Mouse (Mus musculus): Measurements from ENCODE around the gene Macrod2.

Gene Macrod2

DNA sequence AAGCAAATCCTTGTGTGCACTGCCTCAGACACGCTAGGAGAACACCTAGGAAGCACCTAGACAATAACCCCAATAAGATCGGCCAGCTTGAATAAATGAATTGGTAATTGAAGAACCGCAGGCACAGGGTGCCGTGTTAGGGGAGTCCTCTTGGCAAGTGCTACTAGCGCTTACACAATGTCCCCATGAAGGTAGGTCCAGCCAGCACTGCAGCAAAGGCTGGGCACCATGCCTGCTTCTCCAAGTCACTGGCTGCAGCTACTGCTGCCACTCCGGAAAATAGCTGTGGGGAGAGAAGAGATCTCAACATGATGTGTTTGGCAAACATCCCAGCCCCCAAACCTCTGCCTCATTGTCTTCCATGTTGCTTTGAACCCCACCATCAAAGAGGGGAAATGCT is 1603.8 kb downstream of the Macrod2 start:
- no peak for DNase-seq (ENCODE audit: low spot score)

GRCm38 (mm10) chr2:142024534-142025155 is 1629.5 kb downstream of the Macrod2 start:
- no peak for DNase-seq (ENCODE audit: low spot score)

- no peak for DNase-seq (ENCODE audit: low spot score)
These were observed 1631.6 kb downstream of the Macrod2 start for GRCm38 (mm10) chr2:142026721-142027120.

- no peak for DNase-seq (ENCODE audit: low spot score)
These were observed 1635.9 kb downstream of the Macrod2 start for GRCm38 (mm10) chr2:142030756-142031646.

DNA sequence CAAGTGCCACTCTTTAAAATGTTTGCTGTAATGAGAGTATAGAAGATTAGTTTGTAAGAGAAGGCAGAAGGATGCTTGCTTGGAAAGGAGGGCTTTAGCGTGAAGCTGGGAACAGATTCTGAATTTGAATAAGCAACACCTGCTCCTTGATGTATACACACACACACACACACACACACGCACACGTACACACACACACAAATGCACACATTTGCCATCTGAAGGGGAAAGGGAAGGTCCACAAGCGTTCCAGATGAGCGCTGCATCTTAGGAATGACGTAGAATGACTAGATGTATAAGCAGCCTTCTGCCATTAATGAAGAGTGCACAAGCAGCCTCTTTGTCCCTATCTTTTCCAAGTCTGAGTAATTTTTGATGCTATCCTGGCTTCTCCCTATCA is 1660.5 kb downstream of the Macrod2 start:
- DNase-seq (ENCODE audit: low spot score): no peak

GRCm38 (mm10) chr2:142057889-142058750 is 1663.0 kb downstream of the Macrod2 start:
- no peak for DNase-seq (ENCODE audit: low spot score)

DNA sequence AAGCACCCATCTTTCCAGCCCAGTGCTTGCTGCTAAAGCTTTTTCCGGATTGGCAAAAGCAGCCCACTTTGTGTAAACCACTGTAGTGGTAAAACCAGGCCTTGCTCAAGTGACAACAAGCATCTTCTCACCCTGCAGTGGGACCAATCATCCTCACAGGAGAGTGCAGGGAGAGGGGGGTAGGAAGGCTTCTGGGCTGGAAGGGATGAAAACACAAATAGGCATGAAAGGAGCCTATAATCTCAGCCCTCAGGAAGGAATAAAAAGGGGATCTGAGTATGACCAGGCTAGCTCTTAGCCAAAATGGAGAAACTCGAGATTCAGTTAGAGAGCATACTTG is 1663.6 kb downstream of the Macrod2 start:
- DNase-seq (ENCODE audit: low spot score): no peak

DNA sequence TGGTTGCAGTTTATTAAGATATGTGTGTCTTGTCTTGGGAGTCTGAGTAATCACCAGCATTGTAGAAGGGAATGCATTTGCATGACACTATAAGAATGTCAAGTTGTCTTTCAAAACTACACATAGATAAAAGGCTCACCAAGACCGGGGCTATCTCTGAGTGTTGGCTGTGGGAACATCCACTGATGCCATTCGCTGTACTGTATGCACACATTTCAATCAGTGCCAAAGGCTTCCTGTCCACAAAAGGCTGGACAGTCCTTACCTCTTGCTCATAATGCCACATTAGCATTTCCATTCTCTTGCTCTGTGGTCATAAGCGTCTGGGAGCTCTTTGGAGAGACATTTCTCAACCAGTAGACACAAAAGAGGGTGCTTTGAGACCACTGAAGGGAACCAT is 1713.8 kb downstream of the Macrod2 start:
- no peak for DNase-seq (ENCODE audit: low spot score)

- DNase-seq (ENCODE audit: low spot score): no peak
These were observed 1721.5 kb downstream of the Macrod2 start for GRCm38 (mm10) chr2:142116623-142117022.

DNA sequence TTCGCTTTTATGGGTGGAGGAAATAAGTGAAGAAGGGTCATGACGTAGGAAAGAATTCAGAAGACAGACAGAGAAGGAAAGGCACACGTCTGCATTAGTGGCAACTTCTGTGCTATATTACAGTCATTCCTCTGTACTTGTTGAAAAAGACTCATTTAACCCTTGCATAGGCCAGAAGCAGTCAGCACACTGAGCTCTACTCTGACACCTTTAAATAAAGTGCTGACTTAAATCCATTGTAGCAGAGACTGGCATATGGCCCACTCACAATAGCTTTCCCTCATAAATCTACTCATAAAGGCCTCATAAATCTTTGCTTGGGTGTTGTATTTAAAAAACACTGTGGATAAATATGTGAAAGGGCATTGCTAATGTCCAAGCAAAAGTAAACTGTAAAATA is 1733.0 kb downstream of the Macrod2 start:
- DNase-seq (ENCODE audit: low spot score): no peak

- DNase-seq (ENCODE audit: low spot score): no peak
These were observed 1734.1 kb downstream of the Macrod2 start for GRCm38 (mm10) chr2:142129166-142129565.

GRCm38 (mm10) chr2:142149310-142149709 is 1754.2 kb downstream of the Macrod2 start:
- no peak for DNase-seq (ENCODE audit: low spot score)

- no peak for DNase-seq (ENCODE audit: low spot score)
These were observed 1768.6 kb downstream of the Macrod2 start for GRCm38 (mm10) chr2:142163506-142164275.

GRCm38 (mm10) chr2:142169649-142170048 is 1774.5 kb downstream of the Macrod2 start:
- no peak for DNase-seq (ENCODE audit: low spot score)

DNA sequence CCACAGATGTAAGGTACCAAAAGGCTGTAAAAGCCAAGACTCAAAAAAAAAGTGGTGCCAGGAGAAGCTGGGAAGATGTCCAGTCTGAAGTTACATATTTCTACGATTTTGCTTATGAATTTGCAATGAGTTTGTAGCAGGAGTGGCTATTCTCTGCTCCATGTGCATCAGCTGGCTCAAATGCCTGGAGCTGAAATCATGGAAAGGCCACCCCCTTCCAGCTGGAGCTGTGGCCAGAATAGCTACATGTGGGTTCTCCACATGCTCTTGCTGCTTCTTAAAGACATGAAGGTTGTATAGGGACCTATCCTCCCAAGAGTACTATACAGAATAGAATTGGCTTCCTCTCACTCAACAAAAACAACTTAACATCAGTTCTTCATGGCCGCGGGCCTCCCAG is 1777.6 kb downstream of the Macrod2 start:
- DNase-seq (ENCODE audit: low spot score): no peak

GRCm38 (mm10) chr2:142174039-142174438 is 1778.9 kb downstream of the Macrod2 start:
- no peak for DNase-seq (ENCODE audit: low spot score)

GRCm38 (mm10) chr2:142186922-142187321 is 1791.8 kb downstream of the Macrod2 start:
- no peak for DNase-seq (ENCODE audit: low spot score)

DNA sequence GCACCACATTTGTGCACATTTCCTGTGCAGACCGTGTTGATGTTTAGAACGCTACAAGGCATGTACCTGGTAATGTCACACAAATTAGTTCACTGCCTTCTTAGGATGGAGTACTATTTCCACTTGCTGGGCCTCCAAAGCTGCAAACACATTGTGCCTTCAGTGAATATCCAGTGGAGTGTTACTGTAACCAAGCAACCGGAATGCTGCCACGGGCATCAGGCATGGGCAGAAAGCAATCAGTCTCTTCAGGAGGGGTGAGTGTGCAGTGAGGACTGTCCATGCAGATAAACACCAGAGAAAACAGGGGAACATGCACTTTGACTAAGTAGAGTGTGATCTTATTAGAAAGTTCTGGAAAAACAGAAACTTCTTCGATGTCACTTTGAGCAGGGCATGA is 1792.3 kb downstream of the Macrod2 start:
- DNase-seq (ENCODE audit: low spot score): no peak

DNA sequence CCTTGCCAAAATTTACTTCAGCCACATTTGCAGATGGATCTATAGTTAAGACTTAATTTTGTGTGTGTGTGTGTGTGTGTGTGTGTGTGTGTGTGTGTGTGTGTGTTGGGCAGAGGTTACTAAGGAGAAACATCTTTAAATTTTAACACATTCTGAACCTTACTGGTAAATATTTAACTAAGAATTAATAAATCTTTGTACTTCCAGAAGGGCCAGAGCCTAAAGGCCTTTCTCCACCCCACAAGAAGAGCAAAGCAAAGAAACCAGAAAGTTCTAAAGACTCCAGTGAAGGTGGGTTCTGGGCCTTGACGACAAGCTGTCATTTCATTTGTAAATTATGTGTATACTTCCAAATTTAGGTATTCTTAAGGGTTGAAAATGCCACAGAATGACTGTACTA is 1822.3 kb downstream of the Macrod2 start:
- DNase-seq (ENCODE audit: low spot score): no peak

DNA sequence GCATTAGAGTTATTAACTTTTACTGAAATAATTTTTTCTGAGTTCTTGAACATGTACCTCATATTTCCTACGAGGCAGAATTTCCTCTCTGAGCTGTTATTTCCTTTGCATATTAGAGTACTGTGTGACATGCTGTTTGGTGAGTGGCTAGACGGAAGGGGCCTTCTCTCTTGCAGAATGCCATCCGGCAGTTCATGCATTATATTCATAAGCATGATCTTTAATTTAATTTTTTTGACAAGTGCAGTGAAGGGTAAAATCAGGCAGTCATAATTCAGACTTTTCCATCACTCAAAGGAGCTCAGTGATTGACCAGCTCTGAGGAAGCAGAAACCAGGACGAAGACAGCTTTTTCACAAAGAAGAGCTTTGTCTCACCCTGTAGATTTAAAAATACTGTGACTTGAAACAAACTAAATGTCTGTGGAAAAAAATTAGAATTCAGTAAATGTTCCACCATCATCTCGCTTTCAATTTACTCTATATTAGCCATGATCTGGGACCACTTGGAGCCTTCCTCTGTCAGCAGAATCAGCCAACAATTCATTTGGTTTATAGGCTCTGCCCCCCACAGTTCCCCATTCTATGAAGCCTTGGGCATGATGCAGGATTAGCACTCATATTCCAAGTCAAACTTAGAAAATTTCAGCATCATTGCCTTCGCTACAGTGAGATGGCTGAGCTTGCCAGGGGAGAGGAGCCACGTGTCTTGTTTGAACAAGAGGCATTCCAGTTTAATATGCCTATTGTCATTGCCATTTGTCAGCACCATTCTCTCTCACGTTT is 1827.2 kb downstream of the Macrod2 start:
- no peak for DNase-seq (ENCODE audit: low spot score)

- no peak for DNase-seq (ENCODE audit: low spot score)
These were observed 1827.8 kb downstream of the Macrod2 start for GRCm38 (mm10) chr2:142222926-142223325.
